Mouse (Mus musculus): ENCODE data around the gene Prg2. TPM values are rescaled to one million over a fixed set of nuclear protein-coding genes. Genes with fewer than 3 reads are reported as not detected.
A peak's percentile ranks its signal among the peaks of the same experiment; 100 is the strongest.

Prg2 gene
- total and polyA plus RNA-seq, 3 experiments: 0.82 TPM; not detected in 2

GRCm38 (mm10) chr2:84937491-84938150, 42.6 kb upstream of the Prg2 start:
- H3K27me3 ChIP-seq (ENCODE audit: insufficient read depth, low read length): no peaks in the 10 kb centered on the region
- H3K36me3 ChIP-seq (replicated peaks): peaks cover 27% of the 10 kb centered on the region
- 0 out of 2 replicates have a peak, but pooled peaks cover 2% of the 10 kb centered on the region for H3K9me3 ChIP-seq (replicated peaks)
- H3K4me1 ChIP-seq (ENCODE audit: insufficient read depth, low read depth, low read length): peaks cover 62% of the 10 kb centered on the region
- TF ChIP-seq GATA1 (IDR thresholded peaks at IDR 0.05; ENCODE audit: borderline replicate concordance, low read length) (no peak), TAL1 (conservative IDR thresholded peaks at IDR 0.05; ENCODE audit: low read depth, low read length) (no peak), GATA2 (IDR thresholded peaks at IDR 0.05; ENCODE audit: borderline replicate concordance, low read depth, low read length) (no peak), POLR2AphosphoS5 (IDR thresholded peaks at IDR 0.05; ENCODE audit: insufficient replicate concordance, low read depth, low read length) (no peak), CTCF (IDR thresholded peaks at IDR 0.05; ENCODE audit: low read depth, low read length) (no peak)
- H3K4me3 ChIP-seq (ENCODE audit: low read depth, low read length): peak overlapping the region; percentile 75
- ATAC-seq (ENCODE audit: extremely low read depth, insufficient number of reproducible peaks, low FRiP score, poor library complexity, severe bottlenecking): no peak
- DNase-seq (ENCODE audit: low spot score): no peak

GRCm38 (mm10) chr2:84938249-84938946, 41.9 kb upstream of the Prg2 start:
- Histone ChIP-seq H3K4me1 (ENCODE audit: insufficient read depth, low read depth, low read length) (peaks cover 66% of the 10 kb centered on the region), H3K27me3 (ENCODE audit: insufficient read depth, low read length) (no peaks in the 10 kb centered on the region), H3K36me3 (replicated peaks) (peaks cover 31% of the 10 kb centered on the region), H3K9me3 (replicated peaks) (0 out of 2 replicates have a peak, but pooled peaks cover 2% of the 10 kb centered on the region), H3K4me3 (ENCODE audit: low read depth, low read length) (peak overlapping the region; percentile 75)
- ATAC-seq (ENCODE audit: extremely low read depth, insufficient number of reproducible peaks, low FRiP score, poor library complexity, severe bottlenecking): peak; percentile 79
- DNase-seq (ENCODE audit: low spot score): peak; percentile 77
- TF ChIP-seq TAL1 (conservative IDR thresholded peaks at IDR 0.05; ENCODE audit: low read depth, low read length): peak; percentile 87
- no peak for TF ChIP-seq CTCF (IDR thresholded peaks at IDR 0.05; ENCODE audit: low read depth, low read length)

DNA sequence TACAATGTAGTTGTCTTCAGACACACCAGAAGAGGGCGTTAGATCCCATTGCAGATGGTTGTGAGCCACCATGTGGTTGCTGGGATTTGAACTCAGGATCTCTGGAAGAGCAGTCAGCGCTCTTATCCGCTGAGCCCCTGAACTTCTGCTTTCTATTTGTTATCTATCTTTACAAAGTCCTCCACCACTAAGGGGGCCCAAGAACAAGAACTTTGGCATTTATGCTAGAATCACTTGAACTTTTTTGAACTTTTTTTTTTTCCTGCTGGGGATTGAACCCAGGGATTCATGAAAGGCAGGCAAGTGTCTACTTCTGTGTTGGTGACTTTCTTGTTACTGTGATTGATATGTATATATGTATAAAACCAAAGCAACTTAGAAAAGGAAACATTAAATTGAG, 41.0 kb upstream of the Prg2 start:
- no peak for TF ChIP-seq CTCF (IDR thresholded peaks at IDR 0.05; ENCODE audit: low read depth, low read length)
- 0 out of 2 replicates have a peak, but pooled peaks have one; percentile 14 for TF ChIP-seq TAL1 (conservative IDR thresholded peaks at IDR 0.05; ENCODE audit: low read depth, low read length)
- TF ChIP-seq GATA2 (IDR thresholded peaks at IDR 0.05; ENCODE audit: borderline replicate concordance, low read depth, low read length): no peak
- Histone ChIP-seq H3K36me3 (replicated peaks) (peaks cover 40% of the 10 kb centered on the region), H3K4me3 (ENCODE audit: low read depth, low read length) (peak overlapping the region; percentile 46; the same call in 1 of the 2 replicates), H3K4me1 (ENCODE audit: insufficient read depth, low read depth, low read length) (peaks cover 74% of the 10 kb centered on the region), H3K9me3 (replicated peaks) (0 out of 2 replicates have a peak, but pooled peaks cover 2% of the 10 kb centered on the region), H3K27me3 (ENCODE audit: insufficient read depth, low read length) (no peaks in the 10 kb centered on the region)
- no peak for ATAC-seq (ENCODE audit: extremely low read depth, insufficient number of reproducible peaks, low FRiP score, poor library complexity, severe bottlenecking)
- no peak for DNase-seq (ENCODE audit: low spot score)

GRCm38 (mm10) chr2:84939711-84940110, 40.5 kb upstream of the Prg2 start:
- Histone ChIP-seq H3K4me1 (ENCODE audit: insufficient read depth, low read depth, low read length) (peaks cover 74% of the 10 kb centered on the region), H3K9me3 (replicated peaks) (0 out of 2 replicates have a peak, but pooled peaks cover 2% of the 10 kb centered on the region), H3K4me3 (ENCODE audit: low read depth, low read length) (peak overlapping the region; percentile 46; the same call in 1 of the 2 replicates), H3K36me3 (replicated peaks) (peaks cover 44% of the 10 kb centered on the region), H3K27me3 (ENCODE audit: insufficient read depth, low read length) (no peaks in the 10 kb centered on the region)
- ATAC-seq (ENCODE audit: extremely low read depth, insufficient number of reproducible peaks, low FRiP score, poor library complexity, severe bottlenecking): peak; percentile 3; the same call in 1 of the 2 replicates
- DNase-seq (ENCODE audit: low spot score): no peak
- TF ChIP-seq POLR2AphosphoS5 (IDR thresholded peaks at IDR 0.05; ENCODE audit: insufficient replicate concordance, low read depth, low read length) (no peak), TAL1 (conservative IDR thresholded peaks at IDR 0.05; ENCODE audit: low read depth, low read length) (no peak), CTCF (IDR thresholded peaks at IDR 0.05; ENCODE audit: low read depth, low read length) (no peak), GATA1 (IDR thresholded peaks at IDR 0.05; ENCODE audit: borderline replicate concordance, low read length) (no peak), GATA2 (IDR thresholded peaks at IDR 0.05; ENCODE audit: borderline replicate concordance, low read depth, low read length) (no peak)

GRCm38 (mm10) chr2:84941332-84941731, 38.9 kb upstream of the Prg2 start:
- H3K9me3 ChIP-seq (replicated peaks): 0 out of 2 replicates have a peak, but pooled peaks cover 2% of the 10 kb centered on the region
- TF ChIP-seq POLR2AphosphoS5 (IDR thresholded peaks at IDR 0.05; ENCODE audit: insufficient replicate concordance, low read depth, low read length) (no peak), GATA1 (IDR thresholded peaks at IDR 0.05; ENCODE audit: borderline replicate concordance, low read length) (no peak), CTCF (IDR thresholded peaks at IDR 0.05; ENCODE audit: low read depth, low read length) (no peak), GATA2 (IDR thresholded peaks at IDR 0.05; ENCODE audit: borderline replicate concordance, low read depth, low read length) (no peak), TAL1 (conservative IDR thresholded peaks at IDR 0.05; ENCODE audit: low read depth, low read length) (no peak)
- H3K36me3 ChIP-seq (replicated peaks): peaks cover 59% of the 10 kb centered on the region
- no peaks in the 10 kb centered on the region for H3K27me3 ChIP-seq (ENCODE audit: insufficient read depth, low read length)
- H3K4me3 ChIP-seq (ENCODE audit: low read depth, low read length): no peak overlapping the region
- DNase-seq (ENCODE audit: low spot score): no peak
- ATAC-seq (ENCODE audit: extremely low read depth, insufficient number of reproducible peaks, low FRiP score, poor library complexity, severe bottlenecking): no peak
- H3K4me1 ChIP-seq (ENCODE audit: insufficient read depth, low read depth, low read length): peaks cover 75% of the 10 kb centered on the region

DNA sequence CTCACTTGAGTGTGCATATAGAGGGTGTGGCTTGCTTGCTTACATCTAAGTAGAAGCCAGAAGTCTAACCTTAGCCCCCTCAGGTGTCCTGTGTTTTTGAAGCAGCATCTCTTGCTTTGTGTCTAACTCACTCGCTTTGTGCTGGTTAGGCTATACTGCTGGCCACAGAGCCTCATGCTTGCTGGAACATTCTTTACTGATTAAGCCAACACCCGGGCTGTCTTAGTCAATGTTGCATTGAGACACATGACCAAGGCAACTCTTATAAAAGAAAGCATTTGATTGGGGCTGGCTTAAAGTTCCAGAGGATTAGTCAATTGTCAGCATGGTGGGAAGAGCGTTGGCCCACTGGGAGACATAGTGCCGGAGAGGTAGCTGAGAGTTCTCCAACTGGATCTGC, 38.5 kb upstream of the Prg2 start:
- H3K9me3 ChIP-seq (replicated peaks): no peaks in the 10 kb centered on the region
- H3K4me3 ChIP-seq (ENCODE audit: low read depth, low read length): no peak overlapping the region
- H3K27me3 ChIP-seq (ENCODE audit: insufficient read depth, low read length): no peaks in the 10 kb centered on the region
- TF ChIP-seq CTCF (IDR thresholded peaks at IDR 0.05; ENCODE audit: low read depth, low read length) (no peak), TAL1 (conservative IDR thresholded peaks at IDR 0.05; ENCODE audit: low read depth, low read length) (no peak)
- DNase-seq (ENCODE audit: low spot score): no peak
- peaks cover 76% of the 10 kb centered on the region for H3K4me1 ChIP-seq (ENCODE audit: insufficient read depth, low read depth, low read length)
- ATAC-seq (ENCODE audit: extremely low read depth, insufficient number of reproducible peaks, low FRiP score, poor library complexity, severe bottlenecking): no peak
- peaks cover 64% of the 10 kb centered on the region for H3K36me3 ChIP-seq (replicated peaks)

Measured in G1E (cell line).